ENCODE assay signal across 12 mouse cellular contexts in the genomic region with DNA sequence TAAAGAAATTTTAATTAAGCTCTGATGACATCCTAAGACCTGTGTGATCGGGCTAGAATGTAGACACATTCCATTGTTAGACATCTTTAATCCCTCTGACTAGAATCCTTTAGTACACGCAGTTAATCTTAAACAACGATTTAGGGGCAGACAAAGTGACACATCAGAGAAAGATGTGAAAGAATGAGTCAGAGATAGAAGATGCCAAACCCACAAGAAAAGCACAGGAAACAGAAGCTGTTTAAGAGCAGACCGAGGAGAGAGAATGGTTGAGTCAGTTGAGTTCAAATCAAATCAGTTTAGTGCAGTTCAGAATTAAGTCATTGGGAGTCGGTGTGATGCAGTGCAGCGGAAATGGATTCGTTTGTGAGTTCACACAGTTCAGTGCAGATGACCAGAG.
"Had no signal": no experiment of that assay in that cellular context is flagged by ENCODE, and none has a peak within 500 bp of the region (broad histone marks: within the 10 kb centered on the region; RNA-seq: fewer than 3 reads in every experiment).

No protein-coding gene starts in this region.

- H3K4me1 ChIP-seq: limb, embryonic 15.5 days; liver, embryonic 12.5 days; midbrain, embryonic 10.5 days; neural tube, embryonic 15.5 days; stomach, embryonic 15.5 days had no signal

- H3K36me3 ChIP-seq: limb, embryonic 15.5 days; liver, embryonic 12.5 days; midbrain, embryonic 10.5 days; neural tube, embryonic 15.5 days; stomach, embryonic 15.5 days had no signal

- H3K27me3 ChIP-seq: limb, embryonic 15.5 days; liver, embryonic 12.5 days; neural tube, embryonic 15.5 days; stomach, embryonic 15.5 days had no signal

- DNase-seq: kidney, postnatal 10 days; lung, embryonic 14.5 days; lung, postnatal 10 days; lung, postnatal 4 days; midbrain, embryonic 14.5 days; thymus, postnatal 36 days had no signal

- ATAC-seq: liver, embryonic 12.5 days had no signal

- H3K27ac ChIP-seq: limb, embryonic 15.5 days; liver, embryonic 12.5 days; midbrain, embryonic 10.5 days; neural tube, embryonic 15.5 days; stomach, embryonic 15.5 days had no signal

- H3K9ac ChIP-seq: limb, embryonic 15.5 days; liver, embryonic 12.5 days; lung, embryonic 14.5 days; neural tube, embryonic 15.5 days; stomach, embryonic 15.5 days had no signal

- H3K9me3 ChIP-seq: limb, embryonic 15.5 days; liver, embryonic 12.5 days; midbrain, embryonic 10.5 days; neural tube, embryonic 15.5 days; stomach, embryonic 15.5 days had no signal

- H3K4me3 ChIP-seq: limb, embryonic 15.5 days; liver, embryonic 12.5 days; midbrain, embryonic 10.5 days; myocyte; neural tube, embryonic 15.5 days; stomach, embryonic 15.5 days had no signal
